Mouse (Mus musculus) ZHBTc4 (cell line): ENCODE data around the gene Hes3.
A peak's percentile ranks its signal among the peaks of the same experiment; 100 is the strongest.

ENCODE experiments used
- DNase-seq: peaks from one replicate; pipeline ENCODE4 v3.0.0-alpha.2; 2011; ENCODE audit warnings: low read depth, low spot score

Hes3 gene

DNA sequence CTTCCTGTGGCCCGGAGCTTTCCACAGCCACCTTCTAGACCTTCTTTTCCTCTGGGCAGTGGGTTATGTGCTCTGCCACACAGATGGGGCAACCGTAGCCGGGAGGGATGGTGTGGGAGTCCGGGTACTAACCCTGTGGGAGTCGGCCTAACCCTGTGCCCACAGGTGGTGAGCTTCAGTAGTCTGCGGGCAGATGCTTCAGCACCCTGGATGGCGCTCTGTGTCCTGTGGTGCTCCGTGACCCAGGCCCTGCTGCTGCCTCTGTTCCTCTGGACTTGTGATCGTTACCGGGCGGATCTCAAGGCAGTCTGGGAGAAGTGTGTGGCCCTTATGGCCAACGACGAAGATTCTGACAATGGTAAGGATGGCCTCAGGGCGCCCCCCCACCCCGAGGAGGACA lies 9.9 kb downstream of the Hes3 start:
- DNase-seq, result no peak

DNA sequence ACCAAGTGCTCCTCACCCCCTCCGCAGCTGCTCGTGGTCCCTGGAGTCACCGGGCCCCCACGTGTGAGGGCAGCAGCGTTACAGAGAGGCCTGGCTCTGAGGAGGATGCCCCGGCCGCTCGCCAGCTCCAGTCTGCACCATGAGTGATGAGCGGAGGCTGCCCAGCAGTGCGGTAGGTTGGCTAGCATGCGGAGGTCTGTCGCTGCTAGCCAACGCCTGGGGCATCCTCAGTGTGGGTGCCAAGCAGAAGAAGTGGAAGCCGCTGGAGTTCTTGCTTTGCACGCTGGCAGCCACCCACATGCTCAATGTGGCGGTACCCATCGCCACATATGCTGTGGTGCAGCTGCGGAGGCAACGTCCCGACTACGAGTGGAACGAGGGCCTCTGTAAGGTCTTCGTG lies 12.5 kb downstream of the Hes3 start:
- DNase-seq, result no peak

DNA sequence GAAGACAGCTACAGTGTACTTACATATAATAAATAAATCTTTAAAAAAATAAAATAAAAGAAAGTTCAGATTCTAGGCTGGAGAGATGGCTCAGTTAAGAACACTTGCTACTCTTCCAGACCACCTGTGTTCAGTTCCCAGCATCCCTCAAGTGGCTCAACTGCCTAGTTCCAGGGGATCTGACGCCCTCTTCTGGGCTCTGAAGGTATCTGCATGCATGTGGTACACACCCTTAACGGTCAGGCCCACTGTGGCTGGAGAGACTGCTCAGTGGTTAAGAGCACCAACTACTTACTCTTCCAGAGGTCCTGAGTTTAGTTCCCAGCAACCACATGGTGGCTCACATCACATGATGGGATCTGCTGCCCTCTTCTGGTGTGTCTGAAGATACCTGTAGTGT lies 13.5 kb downstream of the Hes3 start:
- DNase-seq, result peak; percentile 84

GRCm38 (mm10) chr4:152276389-152277347 lies 14.8 kb downstream of the Hes3 start:
- peak; percentile 86 for DNase-seq

GRCm38 (mm10) chr4:152274681-152275131 lies 16.8 kb downstream of the Hes3 start:
- DNase-seq, result peak; percentile 61

- peak; percentile 54 for DNase-seq
Measured at GRCm38 (mm10) chr4:152273621-152274236, 17.7 kb downstream of the Hes3 start, which contains the start of gene Gpr153. TSS of gene Gpr153 (plus strand) at chr4:152274232.

DNA sequence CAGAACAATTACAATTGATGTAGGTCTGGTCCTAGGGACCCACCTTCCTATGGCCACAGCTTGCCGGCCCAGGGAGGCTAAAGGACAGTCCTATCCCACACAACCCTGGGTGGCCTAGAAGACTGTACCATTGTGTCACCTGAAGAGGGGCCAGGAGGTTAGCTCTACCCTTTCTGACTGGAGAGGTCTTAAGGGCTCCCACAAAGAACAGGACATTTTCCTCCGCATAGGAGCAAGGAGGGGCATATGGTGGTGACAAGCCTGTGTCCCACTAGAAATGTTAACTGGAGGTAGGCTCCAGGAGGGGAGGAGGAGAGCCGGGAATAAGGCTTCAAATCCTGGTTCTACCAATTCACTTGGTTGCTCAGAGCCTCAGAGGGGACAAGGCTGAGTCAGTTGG lies 18.3 kb downstream of the Hes3 start:
- DNase-seq, result no peak

DNA sequence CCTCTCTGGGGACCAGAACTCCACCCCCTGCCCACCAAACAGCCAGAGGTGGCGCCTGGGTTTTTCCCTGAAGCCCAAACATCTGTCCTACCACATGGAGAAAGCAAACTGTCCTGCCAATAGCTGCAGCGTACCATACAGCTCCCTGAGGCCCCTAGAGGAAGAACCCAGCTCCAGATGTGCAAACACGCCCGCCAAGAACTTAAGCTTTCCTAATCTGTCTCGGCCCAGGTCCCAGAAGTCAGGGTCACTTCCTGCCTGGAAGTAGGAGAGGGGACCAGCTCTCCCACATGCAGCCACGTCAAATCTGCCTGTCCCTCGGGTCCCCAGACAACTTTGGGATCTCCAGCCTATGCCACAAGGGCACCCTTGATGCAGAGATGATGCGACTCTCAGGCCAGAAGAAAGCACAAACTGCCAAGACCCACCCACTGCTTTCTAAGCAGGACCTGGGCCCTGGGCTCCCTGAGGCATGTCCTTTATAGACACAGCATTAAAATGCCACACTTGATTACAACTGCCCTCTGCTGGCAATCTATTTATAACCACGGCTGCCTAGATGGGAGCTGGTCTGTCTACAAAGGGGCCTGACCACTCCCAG lies 18.9 kb downstream of the Hes3 start:
- DNase-seq, result no peak

- DNase-seq, result no peak
Measured at GRCm38 (mm10) chr4:152272006-152272405, 19.5 kb downstream of the Hes3 start.

- DNase-seq, result no peak
Measured at GRCm38 (mm10) chr4:152271334-152271733, 20.1 kb downstream of the Hes3 start.

DNA sequence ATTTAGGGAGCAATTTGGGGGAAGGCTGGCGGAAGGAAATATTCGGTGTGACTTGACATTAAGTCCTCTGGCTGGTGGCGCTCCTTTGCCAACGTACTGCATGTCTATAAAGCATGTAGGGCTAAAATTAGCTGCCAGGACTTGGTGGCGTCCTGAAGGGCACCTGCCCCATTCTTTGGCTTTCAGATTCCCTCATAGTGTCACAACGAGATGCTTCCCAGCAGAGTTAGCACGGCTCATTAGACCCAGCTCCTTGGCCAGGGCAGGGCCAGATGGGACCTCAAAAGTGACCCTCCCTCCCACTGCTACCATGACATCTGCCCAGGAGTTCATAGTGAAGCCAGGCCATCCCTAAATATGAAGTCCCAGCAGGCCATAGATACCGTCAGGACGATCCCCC lies 20.9 kb downstream of the Hes3 start:
- DNase-seq, result no peak

DNA sequence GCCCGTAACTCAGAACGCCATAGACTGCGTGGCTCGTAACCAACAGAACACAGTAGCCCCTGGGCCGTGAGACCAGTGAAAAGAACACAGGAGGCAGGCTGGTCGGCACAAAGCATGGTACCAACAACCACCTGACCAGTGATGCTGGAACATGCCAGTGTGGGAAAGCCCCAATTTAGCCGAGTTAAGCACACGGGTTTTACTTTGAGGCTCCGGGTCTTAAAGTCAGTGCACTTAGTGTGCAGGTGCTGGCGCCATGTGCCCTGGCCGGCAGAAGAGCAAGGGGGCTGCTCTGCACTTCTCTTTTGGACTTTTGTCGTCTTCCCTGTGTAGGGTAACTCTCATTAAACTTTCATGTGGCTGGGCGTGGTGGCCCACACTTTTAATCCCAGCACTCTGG lies 21.5 kb downstream of the Hes3 start:
- no peak for DNase-seq

DNA sequence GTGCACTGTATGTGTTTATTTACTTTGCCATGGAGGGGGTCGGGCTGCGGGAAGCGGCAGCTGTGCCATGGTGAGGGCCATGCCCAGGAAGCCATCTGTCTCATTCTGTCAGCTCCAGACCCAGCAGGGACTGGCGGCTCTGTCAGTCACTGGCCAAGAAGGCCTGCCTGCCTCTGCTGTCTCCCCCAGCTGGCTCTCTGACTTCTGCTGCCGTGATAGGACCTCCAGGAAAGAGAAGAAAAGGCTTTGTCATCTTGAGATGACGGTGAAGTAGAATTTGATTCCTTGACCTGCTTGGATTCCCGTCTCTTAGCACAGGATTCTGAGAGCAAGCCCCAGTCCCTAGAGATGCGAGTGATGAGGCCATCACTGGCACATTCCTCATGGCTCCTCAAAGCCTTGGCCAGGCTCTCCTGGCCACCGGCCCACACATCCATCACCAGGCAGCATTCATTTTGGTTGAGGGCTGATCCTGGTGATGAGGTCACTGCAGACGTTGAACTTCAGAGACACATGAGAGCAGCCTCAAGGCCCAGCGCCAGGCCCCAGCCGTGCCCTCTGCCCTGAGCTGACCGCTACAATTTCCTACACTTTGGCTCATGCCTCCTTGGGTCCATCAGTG lies 23.6 kb downstream of the Hes3 start:
- DNase-seq, result no peak

DNA sequence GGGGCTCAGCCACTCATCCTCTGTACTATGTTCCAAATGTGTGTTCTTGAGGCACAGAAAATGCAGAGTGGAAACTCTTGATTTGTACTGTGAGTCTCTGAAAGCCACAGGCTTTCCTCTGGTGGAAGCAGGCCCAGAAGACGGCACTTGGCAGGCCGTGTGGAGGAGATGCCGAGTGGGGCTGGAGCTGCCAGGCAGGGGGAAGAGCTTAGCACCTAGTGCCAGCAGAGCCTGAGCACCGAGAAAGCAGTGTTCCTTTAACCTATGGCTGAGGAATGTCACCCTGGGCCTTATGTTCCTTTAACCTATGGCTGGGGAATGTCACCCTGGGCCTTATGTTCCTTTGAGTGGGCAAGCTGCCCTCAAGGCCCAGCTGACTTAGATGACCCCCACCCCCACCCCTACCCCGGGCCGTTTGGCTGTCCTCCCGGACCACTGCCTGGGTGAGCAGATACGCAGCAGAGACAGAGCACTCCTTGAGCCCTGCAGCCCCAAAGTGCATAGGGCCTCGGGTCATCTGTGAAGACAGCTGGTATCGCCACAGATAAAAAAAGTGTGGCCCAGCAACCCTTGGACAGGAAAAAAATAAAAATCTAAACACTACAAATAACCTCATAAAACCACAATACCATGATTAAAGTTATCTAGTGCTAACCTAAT lies 25.1 kb downstream of the Hes3 start:
- DNase-seq, result no peak

DNA sequence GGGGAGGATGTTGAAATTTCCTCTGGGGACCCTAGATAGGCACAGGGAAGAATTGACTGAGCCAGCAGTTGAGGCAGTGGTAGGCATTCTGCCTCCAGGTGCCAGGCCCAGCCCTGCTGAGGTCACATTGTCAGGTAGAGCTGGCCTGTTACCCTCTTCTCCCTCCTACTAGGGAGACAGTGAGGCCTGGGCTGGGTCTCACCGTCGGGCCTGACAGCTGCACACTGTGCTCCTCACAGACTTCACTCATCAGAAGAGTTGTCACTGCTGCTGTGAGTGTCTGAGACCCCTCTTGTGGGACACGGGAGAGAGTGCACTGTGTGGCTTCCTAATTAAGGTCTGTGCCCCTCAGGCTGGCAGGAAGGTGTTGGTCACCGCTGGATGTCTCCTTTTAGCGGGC lies 25.7 kb downstream of the Hes3 start:
- DNase-seq, result no peak

DNA sequence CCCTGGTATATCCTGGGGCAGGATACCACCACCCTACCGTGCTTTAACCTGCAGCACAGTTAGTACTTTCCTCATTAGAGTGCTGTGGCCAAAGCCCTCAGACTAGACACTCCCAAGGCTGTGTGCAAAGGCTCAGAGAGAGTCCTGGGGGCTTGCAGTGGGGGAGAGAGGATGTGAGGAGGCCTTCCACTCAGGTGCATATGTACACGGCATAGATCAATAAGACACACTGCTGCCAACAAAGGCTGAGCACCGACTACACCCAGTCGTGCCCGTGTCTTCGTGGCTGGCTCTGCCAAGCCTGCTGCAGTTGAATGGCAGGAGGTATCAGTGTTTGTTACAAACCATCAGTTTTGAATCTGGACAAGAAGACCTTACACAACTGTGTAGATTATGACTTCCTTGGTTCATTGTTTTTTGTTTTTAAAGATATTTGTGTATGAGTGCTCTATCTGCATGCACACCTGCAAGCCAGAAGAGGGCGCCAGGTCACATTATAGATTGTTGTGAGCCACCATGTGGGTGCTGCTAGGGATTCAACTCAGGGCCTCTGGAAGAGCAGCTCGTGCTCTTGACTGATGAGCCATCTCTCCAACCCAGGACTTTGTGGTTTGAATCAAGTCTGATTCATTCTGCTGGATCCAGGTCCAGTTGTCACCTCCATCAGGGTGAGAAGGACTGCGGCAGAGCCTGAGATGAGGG lies 26.4 kb downstream of the Hes3 start:
- peak; percentile 71 for DNase-seq

GRCm38 (mm10) chr4:152264177-152264530 lies 27.3 kb downstream of the Hes3 start:
- DNase-seq, result no peak

GRCm38 (mm10) chr4:152263512-152264176 lies 27.8 kb downstream of the Hes3 start:
- peak; percentile 93 for DNase-seq

DNA sequence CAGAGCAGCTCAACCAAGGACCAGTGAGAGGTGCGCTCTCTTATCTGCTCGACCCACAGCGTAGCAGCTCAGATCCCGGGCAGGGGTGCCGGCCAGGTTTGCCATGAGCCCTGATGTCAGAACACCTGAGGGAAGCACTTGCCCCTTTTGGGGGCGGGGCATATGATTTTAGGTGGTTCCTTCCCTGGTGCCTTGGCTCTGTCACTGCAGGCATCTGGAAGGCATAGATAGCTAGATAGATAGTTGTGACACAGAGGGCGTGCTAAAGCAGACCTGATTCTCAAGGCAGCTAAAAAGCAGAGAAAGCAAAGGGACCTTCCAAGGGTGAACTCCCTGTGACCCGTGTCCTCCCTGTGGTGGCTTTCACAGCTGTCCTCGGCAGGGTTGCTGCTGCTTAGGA lies 28.4 kb downstream of the Hes3 start:
- DNase-seq, result peak; percentile 50

- no peak for DNase-seq
Measured at GRCm38 (mm10) chr4:152262187-152262586, 29.3 kb downstream of the Hes3 start.
